Mouse (Mus musculus) G1E (cell line): Measurements from ENCODE around the gene Cidec. TPM values are rescaled to one million over a fixed set of nuclear protein-coding genes. Genes with fewer than 3 reads are reported as not detected.

Source experiments
- ATAC-seq: 2 replicates; pipeline ENCODE4 v1.8.0; 2016; ENCODE audit warnings: mild to moderate bottlenecking; ENCODE audit not compliant: insufficient number of reproducible peaks, poor library complexity, low FRiP score, severe bottlenecking; ENCODE audit errors: extremely low read depth
- DNase-seq: peaks from one replicate; pipeline ENCODE4 v3.0.0; 2012; ENCODE audit warnings: low spot score
- H3K27me3 ChIP-seq: 2 replicates; pipeline ENCODE4 v1.6.1; 2012; ENCODE audit warnings: mild to moderate bottlenecking, low read length, inconsistent platforms; ENCODE audit not compliant: insufficient read depth
- H3K36me3 ChIP-seq: replicated peaks from 2 replicates; pipeline ENCODE3; 2012; ENCODE audit warnings: mild to moderate bottlenecking, inconsistent platforms
- H3K4me1 ChIP-seq: 2 replicates; pipeline ENCODE4 v1.6.1; 2012; ENCODE audit warnings: low read depth, low read length, inconsistent platforms, mixed read lengths; ENCODE audit not compliant: insufficient read depth
- H3K4me3 ChIP-seq: 2 replicates; pipeline ENCODE4 v1.5.1; 2012; ENCODE audit warnings: low read depth, mild to moderate bottlenecking, inconsistent platforms, low read length, moderate library complexity, mixed read lengths
- H3K9me3 ChIP-seq: replicated peaks from 2 replicates; pipeline ENCODE4 v1.6.1; 2012; ENCODE audit warnings: inconsistent platforms
- CTCF ChIP-seq: IDR thresholded peaks from 2 replicates; pipeline ENCODE4 v1.5.1; 2012; ENCODE audit warnings: low read depth, low read length, inconsistent platforms, mixed read lengths
- GATA1 ChIP-seq: IDR thresholded peaks from 2 replicates; pipeline ENCODE4 v1.6.1; 2012; ENCODE audit warnings: borderline replicate concordance, low read length, inconsistent platforms, mixed read lengths
- GATA2 ChIP-seq: IDR thresholded peaks from 2 replicates; pipeline ENCODE4 v1.6.1; 2012; ENCODE audit warnings: low read depth, low read length, inconsistent platforms, borderline replicate concordance
- POLR2AphosphoS5 ChIP-seq: IDR thresholded peaks from 2 replicates; pipeline ENCODE4 v1.6.1; 2012; ENCODE audit warnings: low read depth, low read length, inconsistent platforms; ENCODE audit not compliant: insufficient replicate concordance
- TAL1 ChIP-seq: conservative IDR thresholded peaks from 2 replicates; pipeline ENCODE4 v1.6.1; 2012; ENCODE audit warnings: low read depth, low read length, inconsistent platforms, mixed read lengths
- polyA plus RNA-seq: library from polyadenylated mRNA; stranded (reverse); fragments of >175 nt; gene quantifications from 2 replicates; pipeline ENCODE4 v1.2.3, GENCODE M21; 2012
- total RNA-seq, 2 experiments: library from RNA; stranded (forward) in 1 of 2; stranded (reverse) in 1 of 2; fragments of 200-1000 nt in 1 of 2; fragments of >200 nt in 1 of 2; fragmentation: Nextera tagmentation in 1 of 2; gene quantifications; 2 replicates each; pipeline ENCODE4 v1.2.3; 2014 to 2017

Cidec gene
- total and polyA plus RNA-seq, 3 experiments, result 0.27 TPM; not detected in 2

- no peaks in the 10 kb centered on the region; the same call in 1 of the 2 replicates for H3K4me1 ChIP-seq
- ATAC-seq (no peak), DNase-seq (no peak)
- peaks cover 97% of the 10 kb centered on the region for H3K36me3 ChIP-seq
- TF ChIP-seq CTCF (no peak), GATA1 (no peak), POLR2AphosphoS5 (no peak)
- no peaks in the 10 kb centered on the region for H3K27me3 ChIP-seq
- H3K9me3 ChIP-seq, result no peaks in the 10 kb centered on the region
- no peak overlapping the region for H3K4me3 ChIP-seq
Measured at GRCm38 (mm10) chr6:113404649-113405448, 30.7 kb downstream of the Cidec start.

DNA sequence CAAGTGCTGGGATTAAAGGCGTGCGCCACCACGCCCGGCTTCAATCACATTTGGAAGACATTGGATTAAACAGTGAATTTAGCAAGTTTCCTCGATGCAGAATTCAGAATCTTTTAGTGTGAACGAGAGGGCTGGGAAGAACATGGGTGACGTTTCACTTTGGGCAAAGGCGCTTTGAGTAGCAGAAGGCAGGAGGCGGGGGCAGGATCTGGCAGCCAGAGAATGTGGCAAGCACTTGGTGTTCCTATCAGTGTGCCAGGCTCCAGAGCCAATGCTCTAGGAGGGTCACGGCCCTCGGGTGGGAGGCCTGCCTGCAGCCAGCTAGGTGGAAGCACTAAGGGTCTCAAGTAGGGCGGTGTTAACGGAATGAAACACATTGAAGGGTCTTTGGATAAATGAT is 33.5 kb downstream of the Cidec start:
- ATAC-seq, result no peak
- DNase-seq, result no peak
- H3K4me3 ChIP-seq, result no peak overlapping the region
- H3K4me1 ChIP-seq, result no peaks in the 10 kb centered on the region; the same call in 1 of the 2 replicates
- TF ChIP-seq POLR2AphosphoS5 (no peak), GATA1 (no peak), CTCF (no peak), TAL1 (no peak), GATA2 (no peak)
- peaks cover 99% of the 10 kb centered on the region for H3K36me3 ChIP-seq
- H3K9me3 ChIP-seq, result no peaks in the 10 kb centered on the region
- H3K27me3 ChIP-seq, result no peaks in the 10 kb centered on the region

GRCm38 (mm10) chr6:113396270-113397030 is 39.1 kb downstream of the Cidec start:
- no peak overlapping the region for H3K4me3 ChIP-seq
- H3K4me1 ChIP-seq, result no peaks in the 10 kb centered on the region; the same call in 1 of the 2 replicates
- H3K9me3 ChIP-seq, result peaks cover 6% of the 10 kb centered on the region
- TF ChIP-seq GATA1, result no peak
- no peak for TF ChIP-seq TAL1
- no peak for TF ChIP-seq GATA2
- no peaks in the 10 kb centered on the region for H3K27me3 ChIP-seq
- H3K36me3 ChIP-seq, result peaks cover 100% of the 10 kb centered on the region
- ATAC-seq, result no peak
- no peak for DNase-seq

GRCm38 (mm10) chr6:113395501-113395900 is 40.1 kb downstream of the Cidec start:
- no peak for ATAC-seq
- no peaks in the 10 kb centered on the region; the same call in 1 of the 2 replicates for H3K4me1 ChIP-seq

GRCm38 (mm10) chr6:113394811-113395210 is 40.7 kb downstream of the Cidec start:
- Histone ChIP-seq H3K4me3 (no peak overlapping the region), H3K4me1 (no peaks in the 10 kb centered on the region; the same call in 1 of the 2 replicates), H3K9me3 (peaks cover 6% of the 10 kb centered on the region), H3K27me3 (no peaks in the 10 kb centered on the region), H3K36me3 (peaks cover 100% of the 10 kb centered on the region)
- ATAC-seq (no peak), DNase-seq (no peak)
- TF ChIP-seq CTCF, result no peak
- no peak for TF ChIP-seq POLR2AphosphoS5

More at GRCm38 (mm10) chr6:113395501-113395900, 40.1 kb downstream of the Cidec start:
- no peak for DNase-seq
- no peaks in the 10 kb centered on the region for H3K27me3 ChIP-seq
- H3K36me3 ChIP-seq, result peaks cover 100% of the 10 kb centered on the region
- TF ChIP-seq GATA2, result no peak
- no peak for TF ChIP-seq GATA1
- TF ChIP-seq CTCF, result no peak
- no peak for TF ChIP-seq POLR2AphosphoS5
- no peak overlapping the region for H3K4me3 ChIP-seq
- H3K9me3 ChIP-seq, result peaks cover 6% of the 10 kb centered on the region

- Histone ChIP-seq H3K4me1 (no peaks in the 10 kb centered on the region; the same call in 1 of the 2 replicates), H3K36me3 (peaks cover 100% of the 10 kb centered on the region), H3K27me3 (no peaks in the 10 kb centered on the region), H3K4me3 (no peak overlapping the region), H3K9me3 (peaks cover 6% of the 10 kb centered on the region)
- DNase-seq (no peak), ATAC-seq (no peak)
- TF ChIP-seq GATA2 (no peak), CTCF (no peak), TAL1 (no peak)
Measured at GRCm38 (mm10) chr6:113393951-113394350, 41.6 kb downstream of the Cidec start.
